Mouse (Mus musculus) gastrocnemius, adult 2 months (tissue): ENCODE measurements around the gene Ano10. TPM values are rescaled to one million over a fixed set of nuclear protein-coding genes. Genes with fewer than 3 reads are reported as not detected.

Experiments used
- DNase-seq: peaks from one replicate; pipeline ENCODE4 v3.0.0; 2022
- H3K27ac ChIP-seq: fragments of 200-600 bp; 2 replicates; pipeline ENCODE4 v1.8.1; 2022; ENCODE audit warnings: mild to moderate bottlenecking
- H3K4me3 ChIP-seq: fragments of 200-600 bp; 2 replicates; pipeline ENCODE4 v1.8.1; 2022; ENCODE audit warnings: mild to moderate bottlenecking, moderate library complexity
- CTCF ChIP-seq: fragments of 200-600 bp; IDR thresholded peaks from 2 replicates; pipeline ENCODE4 v1.8.1; 2022; ENCODE audit warnings: antibody characterized with exemption, mild to moderate bottlenecking, moderate library complexity
- intact Hi-C: fragments of 180-260 bp; cut with DNase I; formaldehyde crosslinking; loops from one replicate; pipeline ENCODE4 v1.15.1; 2025
- microRNA-seq: library from miRNA; unstranded; fragments of <30 nt; microRNA quantifications from one replicate; pipeline ENCODE4 v1.2.0, GENCODE M21; 2021
- total RNA-seq, 2 experiments: library from RNA; stranded (reverse); gene quantifications; 2 replicates each; pipeline ENCODE4 v1.2.3; 2021

Ano10 gene
- total RNA-seq, 2 experiments from 2014 or later, result 40.7 to 49.0 TPM

- intact Hi-C loops, result no loop called here
- Histone ChIP-seq H3K4me3 (no peak overlapping the region), H3K27ac (peak overlapping the region; percentile 65)
- DNase-seq, result peak; percentile 16
- TF ChIP-seq CTCF, result no peak
Measured at GRCm38 (mm10) chr9:122135095-122135884, 158.9 kb downstream of the Ano10 start.

- H3K27ac ChIP-seq, result no peak overlapping the region
- peak; percentile 9 for DNase-seq
- no peak for TF ChIP-seq CTCF
- intact Hi-C loops, result no loop called here
- H3K4me3 ChIP-seq, result no peak overlapping the region
Measured at GRCm38 (mm10) chr9:122132145-122132544, 162.1 kb downstream of the Ano10 start.

- H3K27ac ChIP-seq, result peak overlapping the region; percentile 63
- TF ChIP-seq CTCF, result no peak
- peak; percentile 34 for DNase-seq
- H3K4me3 ChIP-seq, result peak overlapping the region; percentile 13
- intact Hi-C loops, result no loop called here
Measured at GRCm38 (mm10) chr9:122130666-122131065, 163.6 kb downstream of the Ano10 start.

- peak overlapping the region; percentile 41 for H3K4me3 ChIP-seq
- H3K27ac ChIP-seq, result peak overlapping the region; percentile 63
- TF ChIP-seq CTCF, result no peak
- DNase-seq, result no peak
- intact Hi-C loops, result no loop called here
Measured at GRCm38 (mm10) chr9:122128686-122129085, 165.5 kb downstream of the Ano10 start.

- H3K4me3 ChIP-seq, result peak overlapping the region; percentile 41
- TF ChIP-seq CTCF, result no peak
- peak overlapping the region; percentile 63 for H3K27ac ChIP-seq
- no peak for DNase-seq
- intact Hi-C loops, result no loop called here
Measured at GRCm38 (mm10) chr9:122127271-122127785, 166.9 kb downstream of the Ano10 start.

GRCm38 (mm10) chr9:122126790-122127189 lies 167.4 kb downstream of the Ano10 start:
- Histone ChIP-seq H3K27ac (peak overlapping the region; percentile 99), H3K4me3 (peak overlapping the region; percentile 41)
- TF ChIP-seq CTCF, result no peak
- DNase-seq, result no peak
- intact Hi-C loops, result no loop called here

Small RNA genes lying within 50 kb of the gene (microRNA-seq; reads per million reads assigned to microRNA genes)
- gene Mir8106, result not detected

Other genes with a start within 250 kb of the Ano10 start
- gene Snrk, start 177.2 kb downstream of the Ano10 start, total RNA-seq, result 10 to 100 TPM; 55.2 to 80.0 TPM
- gene Abhd5, start 57.2 kb upstream of the Ano10 start, total RNA-seq, result 10 to 100 TPM; 41.2 to 53.5 TPM